Mouse (Mus musculus): ENCODE measurements around the gene Hist1h1t.
A peak's percentile ranks its signal among the peaks of the same experiment; 100 is the strongest.

The Hist1h1t gene

GRCm38 (mm10) chr13:23738677-23739068, 43.1 kb downstream of the Hist1h1t start, which contains the start of gene Hist1h1c:
Gene Hist1h1c (plus strand): TSS chr13:23738808.
- DNase-seq: peak; percentile 74 to 78

GRCm38 (mm10) chr13:23739069-23739921, 43.7 kb downstream of the Hist1h1t start:
- peak; percentile 84 to 94 for DNase-seq

- DNase-seq: no peak
Measured at GRCm38 (mm10) chr13:23739922-23740252, 44.3 kb downstream of the Hist1h1t start.

GRCm38 (mm10) chr13:23740256-23740840, 44.7 kb downstream of the Hist1h1t start:
- DNase-seq: no peak

- no peak for DNase-seq
Measured at GRCm38 (mm10) chr13:23740910-23741309, 45.3 kb downstream of the Hist1h1t start.

GRCm38 (mm10) chr13:23742007-23742406, 46.4 kb downstream of the Hist1h1t start:
- no peak for DNase-seq

GRCm38 (mm10) chr13:23743215-23743614, 47.6 kb downstream of the Hist1h1t start:
- no peak for DNase-seq

GRCm38 (mm10) chr13:23743963-23744362, 48.3 kb downstream of the Hist1h1t start:
- no peak for DNase-seq

GRCm38 (mm10) chr13:23744421-23745380, 49.1 kb downstream of the Hist1h1t start:
- DNase-seq: no peak

GRCm38 (mm10) chr13:23745381-23746161, 50.0 kb downstream of the Hist1h1t start, which contains the start of gene Hist1h3c:
Gene Hist1h3c (minus strand): TSS chr13:23745602.
- peak; percentile 76 to 81 for DNase-seq
